Mouse (Mus musculus) MN1 (cell line): ENCODE results near the gene Pecr.
"Not testable (repeated sequence)": the region's sequence is repeated elsewhere in the genome, so short reads cannot be mapped to it uniquely, and the experiment has no call there.

ENCODE experiments used
- DNase-seq: peaks from one replicate; pipeline ENCODE4 v3.0.0-alpha.2; 2016; ENCODE audit warnings: low spot score

Gene Pecr

GRCm38 (mm10) chr1:72236363-72237006 is 47.6 kb downstream of the Pecr start:
- DNase-seq, result peak; percentile 83

- not testable (repeated sequence) for DNase-seq
These were observed 51.5 kb downstream of the Pecr start for GRCm38 (mm10) chr1:72232592-72232991.

- DNase-seq, result peak; percentile 45
These were observed 55.1 kb downstream of the Pecr start for GRCm38 (mm10) chr1:72228974-72229373.

GRCm38 (mm10) chr1:72227546-72227945 is 56.6 kb downstream of the Pecr start:
- peak; percentile 33 for DNase-seq

GRCm38 (mm10) chr1:72226887-72227481 is 57.1 kb downstream of the Pecr start:
- no peak for DNase-seq

GRCm38 (mm10) chr1:72226172-72226886 is 57.8 kb downstream of the Pecr start:
- peak; percentile 93 for DNase-seq

GRCm38 (mm10) chr1:72225720-72226171 is 58.4 kb downstream of the Pecr start:
- peak; percentile 82 for DNase-seq

GRCm38 (mm10) chr1:72225054-72225718 is 58.9 kb downstream of the Pecr start:
- no peak for DNase-seq

GRCm38 (mm10) chr1:72220008-72220407 is 64.1 kb downstream of the Pecr start:
- DNase-seq, result peak; percentile 46

GRCm38 (mm10) chr1:72219116-72219515 is 65.0 kb downstream of the Pecr start:
- no peak for DNase-seq

- DNase-seq, result no peak
These were observed 65.5 kb downstream of the Pecr start for GRCm38 (mm10) chr1:72218626-72219025.

GRCm38 (mm10) chr1:72216761-72217160 is 67.4 kb downstream of the Pecr start:
- no peak for DNase-seq

GRCm38 (mm10) chr1:72215174-72215573 is 68.9 kb downstream of the Pecr start:
- no peak for DNase-seq

- DNase-seq, result no peak
These were observed 69.6 kb downstream of the Pecr start for GRCm38 (mm10) chr1:72214470-72214961.

- DNase-seq, result no peak
These were observed 70.2 kb downstream of the Pecr start for GRCm38 (mm10) chr1:72213954-72214353.

- peak; percentile 84 for DNase-seq
These were observed 72.1 kb downstream of the Pecr start, which contains the start of gene Mreg for GRCm38 (mm10) chr1:72211701-72212699. Gene Mreg, minus strand, starts transcription at chr1:72212307.

- DNase-seq, result peak; percentile 33
These were observed 73.1 kb downstream of the Pecr start for GRCm38 (mm10) chr1:72210803-72211679.
